Mouse (Mus musculus): Measurements from ENCODE around the gene 1700034J05Rik.

Gene 1700034J05Rik

GRCm38 (mm10) chr6:146926415-146926980 is 27.7 kb downstream of the 1700034J05Rik start:
- DNase-seq (ENCODE audit: low spot score), result no peak

DNA sequence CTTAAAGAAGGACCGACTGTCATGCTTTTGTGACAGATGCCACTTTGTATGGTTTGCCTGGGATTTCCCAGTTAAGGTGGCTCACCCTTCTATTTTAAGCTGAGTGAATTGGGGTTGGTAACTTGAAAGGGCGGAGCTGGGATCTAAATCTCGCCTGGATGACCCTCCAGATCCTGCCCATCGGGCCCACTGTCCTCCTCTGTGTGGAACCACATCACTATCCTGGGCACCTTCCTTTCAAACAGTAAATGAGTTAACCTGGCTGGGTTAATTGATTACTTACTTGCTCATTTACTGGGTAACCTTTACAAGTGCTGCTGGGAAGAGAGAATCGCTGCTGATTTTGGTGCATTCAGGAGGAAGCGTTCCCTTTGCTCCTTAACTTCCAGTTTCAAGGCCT is 35.9 kb downstream of the 1700034J05Rik start:
- DNase-seq (ENCODE audit: low spot score), result no peak

DNA sequence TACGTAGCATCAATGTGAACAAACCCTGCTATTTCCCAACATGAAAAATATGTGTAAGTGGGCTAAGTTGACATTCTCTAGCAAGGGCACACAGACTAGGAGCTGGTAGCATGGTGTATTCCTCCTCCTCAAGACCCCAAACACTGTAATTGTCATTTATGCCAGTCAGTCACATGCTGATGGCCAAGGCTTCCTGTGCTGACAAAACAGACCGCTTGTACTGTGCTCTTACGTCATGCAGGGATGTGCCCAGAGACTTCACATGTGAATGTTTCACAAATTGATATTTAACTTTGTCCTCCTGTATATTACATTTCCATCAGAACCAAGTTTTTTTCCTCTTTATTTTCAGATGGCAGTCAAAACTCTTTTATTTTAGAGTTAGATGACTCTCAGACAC is 36.8 kb downstream of the 1700034J05Rik start:
- DNase-seq (ENCODE audit: low spot score), result no peak

- no peak for DNase-seq (ENCODE audit: low spot score)
These were observed 38.4 kb downstream of the 1700034J05Rik start for GRCm38 (mm10) chr6:146915808-146916207.

DNA sequence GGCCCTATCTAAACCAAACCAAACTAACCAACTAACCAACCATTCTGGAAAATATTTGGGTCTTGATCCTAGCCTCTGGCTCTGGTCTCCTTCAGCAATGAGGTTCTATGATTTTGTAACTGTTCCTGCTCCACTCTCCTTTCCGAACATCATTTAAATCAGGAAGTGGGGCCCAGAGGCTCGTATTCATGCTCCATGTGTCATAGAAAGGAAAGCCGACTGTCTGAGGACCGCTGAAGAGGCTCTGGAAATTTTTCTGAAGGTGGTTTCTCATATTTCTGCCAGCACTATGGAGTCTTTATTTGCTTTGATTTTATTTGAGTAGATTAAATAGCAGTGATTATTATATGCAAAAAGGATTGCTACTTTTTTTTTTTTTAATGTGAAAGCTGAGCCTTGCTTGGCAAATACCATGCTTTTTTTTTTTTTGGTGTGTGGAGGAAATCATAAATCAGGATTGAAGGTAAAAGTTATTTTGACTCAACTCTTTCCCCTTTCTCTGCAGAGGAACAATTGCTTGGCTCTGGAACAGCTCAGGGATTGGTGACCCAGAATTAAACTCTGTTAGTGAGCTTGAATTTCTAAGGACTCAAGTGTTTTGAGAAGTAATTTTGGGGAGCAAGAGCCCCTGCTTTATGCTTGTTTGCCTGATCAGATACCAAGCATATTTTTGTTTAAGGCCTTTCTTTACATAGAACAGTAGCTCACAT is 40.6 kb downstream of the 1700034J05Rik start:
- DNase-seq (ENCODE audit: low spot score), result no peak

DNA sequence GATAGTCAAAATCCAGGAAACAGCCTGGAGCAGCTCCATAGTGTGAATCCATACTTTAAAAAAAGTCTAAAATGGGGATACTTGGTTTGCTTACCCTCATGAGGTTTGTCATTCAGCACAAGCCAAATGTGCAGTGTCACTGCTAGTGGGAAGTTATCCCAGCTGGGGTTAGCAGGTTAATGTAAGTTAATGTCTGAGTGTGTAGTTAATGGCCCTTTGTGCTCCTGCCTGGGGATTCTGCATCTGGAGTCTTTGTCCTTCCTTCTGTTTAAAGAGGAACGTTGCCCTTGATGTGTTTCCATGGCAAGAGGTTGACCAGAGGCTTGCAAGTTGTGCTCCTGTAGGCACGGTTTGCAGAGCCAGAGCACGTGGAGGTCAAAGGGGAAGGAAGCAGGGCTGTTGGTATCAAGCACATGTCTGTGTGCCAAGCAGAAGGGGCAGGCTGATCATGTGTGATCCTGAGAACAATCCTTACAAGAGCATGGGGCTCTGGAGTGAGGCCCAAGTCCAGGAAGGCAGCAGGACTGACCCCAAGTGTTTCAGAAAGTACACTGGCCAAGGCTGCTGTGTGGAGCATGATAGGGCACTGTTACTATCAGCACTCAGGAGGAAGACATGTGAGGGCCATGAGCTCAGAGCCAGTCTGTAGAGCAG is 41.3 kb downstream of the 1700034J05Rik start:
- DNase-seq (ENCODE audit: low spot score), result peak; percentile 43

DNA sequence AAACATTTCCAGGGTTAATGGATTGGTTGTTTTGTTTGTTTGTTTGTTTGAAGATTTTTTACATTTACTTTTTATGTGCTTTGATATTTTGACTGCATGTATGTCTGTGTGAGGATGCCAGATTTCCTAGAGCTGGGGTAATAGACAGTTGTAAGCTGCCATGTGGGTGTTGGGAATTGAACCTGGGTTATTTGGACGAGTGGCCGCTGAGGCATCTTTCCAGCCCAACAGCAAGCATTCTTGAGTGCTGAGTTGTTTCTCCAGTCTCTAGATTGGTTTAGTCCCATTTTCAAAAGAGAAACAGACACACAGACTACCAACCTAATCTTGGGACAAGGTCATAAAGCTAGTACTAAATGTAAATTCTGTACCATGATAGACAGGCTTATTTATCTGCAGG is 43.4 kb downstream of the 1700034J05Rik start:
- DNase-seq (ENCODE audit: low spot score), result no peak

- DNase-seq (ENCODE audit: low spot score), result no peak
These were observed 44.3 kb downstream of the 1700034J05Rik start for GRCm38 (mm10) chr6:146909725-146910489.

GRCm38 (mm10) chr6:146908801-146909200 is 45.4 kb downstream of the 1700034J05Rik start:
- no peak for DNase-seq (ENCODE audit: low spot score)

GRCm38 (mm10) chr6:146907795-146908190 is 46.4 kb downstream of the 1700034J05Rik start:
- no peak for DNase-seq (ENCODE audit: low spot score)

GRCm38 (mm10) chr6:146907061-146907794 is 47.0 kb downstream of the 1700034J05Rik start:
- DNase-seq (ENCODE audit: low spot score), result no peak

DNA sequence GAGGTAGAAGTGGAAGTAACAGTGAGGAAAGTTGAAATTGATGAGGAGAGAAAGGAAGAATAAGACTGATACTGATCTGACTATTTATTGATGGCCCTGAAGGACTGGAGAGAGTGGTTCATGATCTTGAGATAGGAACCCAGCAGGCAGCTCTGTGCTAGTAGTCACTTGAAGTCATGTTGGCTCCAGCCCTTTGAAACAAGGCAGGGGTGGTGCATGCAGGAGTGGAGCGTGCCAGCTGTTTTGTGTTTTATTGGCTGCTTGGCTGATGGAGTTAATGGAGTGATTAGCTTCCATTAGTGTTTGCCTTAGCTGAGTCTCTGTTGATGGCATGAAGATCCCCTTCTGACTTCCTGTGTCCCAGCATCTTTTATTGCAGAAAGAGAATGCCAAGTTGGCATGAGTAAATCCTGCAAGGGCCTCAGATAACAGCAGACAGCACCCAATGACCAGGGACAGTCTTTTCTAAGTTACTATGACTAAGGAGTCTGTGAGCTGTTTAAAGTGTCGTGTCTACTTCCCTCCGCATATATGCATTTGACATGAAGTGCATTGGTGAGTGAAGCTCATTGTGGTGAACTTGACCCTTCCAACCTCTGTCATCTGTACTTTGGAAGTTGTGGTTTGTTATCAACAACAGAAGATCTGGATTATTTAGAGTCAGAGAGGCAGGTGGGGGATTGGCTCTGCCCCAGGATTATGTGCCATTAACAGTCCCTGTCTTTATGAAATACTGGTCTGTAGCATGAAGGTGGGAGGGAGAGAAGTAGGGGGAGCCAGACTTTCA is 48.0 kb downstream of the 1700034J05Rik start:
- no peak for DNase-seq (ENCODE audit: low spot score)

- DNase-seq (ENCODE audit: low spot score), result no peak
These were observed 49.5 kb downstream of the 1700034J05Rik start for GRCm38 (mm10) chr6:146904707-146905106.

GRCm38 (mm10) chr6:146903632-146904031 is 50.6 kb downstream of the 1700034J05Rik start:
- no peak for DNase-seq (ENCODE audit: low spot score)

DNA sequence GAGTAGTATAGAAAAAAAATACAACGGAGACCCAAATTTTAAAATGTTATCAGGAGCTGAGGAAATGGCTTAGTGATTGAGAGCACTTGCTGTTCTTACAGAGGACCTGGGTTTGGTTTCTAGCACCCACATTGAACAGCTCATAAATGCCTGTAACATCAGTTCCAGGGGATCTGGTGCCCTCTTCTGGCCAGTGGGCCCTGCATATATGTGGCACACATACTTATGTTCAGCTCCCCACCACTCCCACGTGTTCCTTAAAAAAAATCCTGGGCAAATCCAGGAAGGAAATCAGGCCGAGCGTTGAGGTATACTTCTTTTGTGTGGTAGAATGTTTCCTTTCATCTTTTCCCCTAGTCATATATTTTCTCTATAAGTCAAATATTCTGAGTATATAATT is 52.3 kb downstream of the 1700034J05Rik start:
- DNase-seq (ENCODE audit: low spot score), result no peak

Data from embryo, embryonic 10 days (tissue).